Mouse (Mus musculus): ENCODE measurements around the gene Gm5065.

GRCm38 (mm10) chr7:5363599-5363998, 13.3 kb downstream of the Gm5065 start:
- no peak for TF ChIP-seq TAL1 (IDR thresholded peaks at IDR 0.05; ENCODE audit: low read length)
- TF ChIP-seq GATA1 (IDR thresholded peaks at IDR 0.05; ENCODE audit: low read length), result no peak

All from erythroblast, embryonic 14.5 days (primary cell).